Mouse (Mus musculus) heart, embryonic 10.5 days (tissue): ENCODE results near the gene Vmn2r28. TPM values are rescaled to one million over a fixed set of nuclear protein-coding genes. Genes with fewer than 3 reads are reported as not detected.
"Not testable (repeated sequence)": the region's sequence is repeated elsewhere in the genome, so short reads cannot be mapped to it uniquely, and the experiment has no call there.

Source experiments
- DNase-seq: peaks from one replicate; pipeline ENCODE4 v3.0.0-alpha.2; 2017; ENCODE audit warnings: low spot score
- H3K27ac ChIP-seq: fragments of 300-500 bp; sonication (generic); 2 replicates; pipeline ENCODE4 v1.5.1; 2016; ENCODE audit warnings: mild to moderate bottlenecking
- H3K27me3 ChIP-seq: fragments of 300-500 bp; sonication (generic); 2 replicates; pipeline ENCODE4 v1.6.1; 2016; ENCODE audit warnings: mild to moderate bottlenecking; ENCODE audit not compliant: poor library complexity, insufficient read depth, severe bottlenecking
- H3K36me3 ChIP-seq: fragments of 300-500 bp; sonication (generic); 2 replicates; pipeline ENCODE4 v1.6.1; 2016; ENCODE audit warnings: mild to moderate bottlenecking, moderate library complexity
- H3K4me1 ChIP-seq: fragments of 300-500 bp; sonication (generic); 2 replicates; pipeline ENCODE4 v1.6.1; 2016; ENCODE audit warnings: mild to moderate bottlenecking
- H3K4me3 ChIP-seq: fragments of 300-500 bp; sonication (generic); 2 replicates; pipeline ENCODE4 v1.5.1; 2016; ENCODE audit warnings: mild to moderate bottlenecking, moderate library complexity
- H3K9me3 ChIP-seq: fragments of 300-500 bp; sonication (generic); 2 replicates; pipeline ENCODE4 v1.6.1; 2016; ENCODE audit warnings: mild to moderate bottlenecking, moderate library complexity
- WGBS: fragments of 180-500 bp; shearing (Covaris S2); methylation state at CpG from one replicate; pipeline ENCODE4 v1.1.7; 2016; 5-methylcytosine and 5-hydroxymethylcytosine counted together
- polyA plus RNA-seq: library from polyadenylated mRNA; unstranded; fragments of >200 nt; fragmentation: Nextera tagmentation; extraction: Ambion mirVana; gene quantifications from 2 replicates; pipeline ENCODE4 v1.2.1, GENCODE M21; 2016

The Vmn2r28 gene
- not detected in 2 replicates for polyA plus RNA-seq

DNA sequence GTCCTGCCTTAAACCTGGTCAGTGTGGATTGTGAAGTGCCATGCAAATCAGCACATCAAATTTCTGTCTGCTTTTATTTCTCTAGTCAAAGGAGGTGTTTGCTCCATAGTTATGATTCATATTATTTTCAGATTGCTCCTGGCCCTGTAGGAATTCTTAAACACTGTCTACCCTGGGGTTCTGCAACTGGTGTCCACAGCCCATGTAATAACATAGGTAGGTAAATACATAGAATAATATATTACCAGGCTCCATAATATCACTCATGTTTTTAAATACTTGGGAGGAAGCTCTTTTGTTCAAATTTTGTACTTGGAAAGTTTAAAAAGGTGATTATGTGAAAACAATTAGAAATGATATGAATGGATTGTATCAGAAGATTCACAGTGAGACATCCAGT, at the start of gene Vmn2r28:
TSS of gene Vmn2r28 (minus strand) at position 101 of the 400 bp plus-strand sequence.
- not testable (repeated sequence) for H3K9me3 ChIP-seq, H3K27me3 ChIP-seq, DNase-seq, H3K4me1 ChIP-seq, H3K36me3 ChIP-seq, H3K27ac ChIP-seq, H3K4me3 ChIP-seq

DNA sequence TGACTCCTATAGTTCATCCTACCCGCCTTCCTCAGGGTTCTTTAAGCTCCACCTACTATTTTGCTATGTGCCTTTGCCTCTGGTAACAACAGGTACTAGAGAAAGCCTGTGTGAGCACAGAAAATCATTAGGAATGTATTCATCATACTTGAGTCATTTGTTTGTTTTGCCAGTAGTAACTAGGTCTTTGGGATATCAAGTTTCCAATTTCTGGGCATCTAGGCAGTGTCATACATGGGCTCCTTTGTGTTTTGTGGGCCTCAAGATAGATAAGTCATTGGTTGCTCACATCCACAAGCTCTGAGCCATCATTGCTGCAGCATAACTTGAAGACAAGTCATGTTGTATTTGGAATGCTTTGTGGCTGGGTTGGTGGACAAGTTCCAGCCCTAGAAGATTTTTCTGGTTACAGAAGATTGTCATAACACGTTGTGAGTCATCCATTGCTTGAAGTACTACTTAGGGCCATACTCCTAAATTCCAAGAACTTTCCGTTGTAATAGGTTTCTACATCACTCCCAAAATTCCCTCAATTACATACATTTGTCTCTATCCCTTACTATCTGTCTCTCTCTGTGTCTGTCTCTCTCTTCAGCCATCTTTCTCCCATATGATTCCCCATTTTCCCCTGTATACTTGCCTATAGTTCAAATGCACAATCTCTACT, 47.1 kb upstream of the Vmn2r28 start:
- H3K4me1 ChIP-seq, H3K27me3 ChIP-seq, DNase-seq, H3K27ac ChIP-seq, H3K4me3 ChIP-seq, H3K36me3 ChIP-seq: not testable (repeated sequence)
- peaks cover 13% of the 10 kb centered on the region; the same call in 1 of the 2 replicates for H3K9me3 ChIP-seq
- 51% methylated on average over 3 of the region's 3 CpGs for WGBS

DNA sequence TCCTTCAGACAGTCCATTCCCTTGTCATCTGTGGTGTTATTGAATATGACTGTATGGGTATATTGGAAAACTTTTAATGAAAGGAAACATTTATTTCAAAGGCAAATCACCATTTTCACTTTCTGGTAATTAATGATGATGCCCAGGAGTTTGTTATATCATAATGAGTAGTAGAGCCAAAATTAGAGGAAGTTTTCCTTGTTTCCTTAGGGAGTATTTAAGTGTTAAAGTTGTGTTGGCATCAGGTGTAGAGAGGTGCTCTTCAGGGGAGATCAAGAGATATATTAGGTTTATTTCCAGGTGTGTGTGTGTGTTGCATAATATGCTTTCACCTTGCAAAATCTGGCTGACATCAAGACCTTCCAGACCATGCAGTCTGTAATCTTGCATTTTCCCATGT, 37.1 kb downstream of the Vmn2r28 start, which contains the start of gene Vmn1r59:
TSS of gene Vmn1r59 (minus strand) at position 101 of the 400 bp plus-strand sequence.
- H3K4me1 ChIP-seq: no peaks in the 10 kb centered on the region
- no peak for DNase-seq
- H3K4me3 ChIP-seq: no peak within 1 kb of the TSS
- H3K36me3 ChIP-seq: no peaks in the 10 kb centered on the region
- H3K27me3 ChIP-seq: no peaks in the 10 kb centered on the region
- H3K27ac ChIP-seq: no peak within 1 kb of the TSS
- H3K9me3 ChIP-seq: peaks cover 34% of the 10 kb centered on the region

GRCm38 (mm10) chr7:5454011-5454410, 39.7 kb downstream of the Vmn2r28 start:
- H3K4me3 ChIP-seq, H3K4me1 ChIP-seq, H3K27me3 ChIP-seq, DNase-seq, H3K27ac ChIP-seq, H3K36me3 ChIP-seq: not testable (repeated sequence)
- WGBS: 61% methylated on average over 3 of the region's 3 CpGs
- H3K9me3 ChIP-seq: peaks cover 24% of the 10 kb centered on the region

GRCm38 (mm10) chr7:5448627-5449026, 45.1 kb downstream of the Vmn2r28 start:
- no peaks in the 10 kb centered on the region for H3K27me3 ChIP-seq
- H3K36me3 ChIP-seq: no peaks in the 10 kb centered on the region
- no peak overlapping the region for H3K27ac ChIP-seq
- H3K4me3 ChIP-seq: no peak overlapping the region
- H3K4me1 ChIP-seq: no peaks in the 10 kb centered on the region
- H3K9me3 ChIP-seq: peaks cover 3% of the 10 kb centered on the region; the same call in 1 of the 2 replicates
- DNase-seq: no peak

Other genes with a start within 250 kb of the Vmn2r28 start
- gene Gm5065, start 143.4 kb downstream of the Vmn2r28 start, polyA plus RNA-seq: not detected in 2 replicates
- not detected in 2 replicates for gene Nlrp2, start 142.9 kb downstream of the Vmn2r28 start, polyA plus RNA-seq
- not detected in 2 replicates for gene Vmn1r58, start 80.6 kb downstream of the Vmn2r28 start, polyA plus RNA-seq
- gene Vmn1r59, start 37.2 kb downstream of the Vmn2r28 start, polyA plus RNA-seq: not detected in 2 replicates
- gene Vmn1r60, start 53.4 kb upstream of the Vmn2r28 start, polyA plus RNA-seq: not detected in 2 replicates
- gene Vmn1r61, start 119.3 kb upstream of the Vmn2r28 start, polyA plus RNA-seq: not detected in 2 replicates
- gene Vmn1r62, start 179.7 kb upstream of the Vmn2r28 start, polyA plus RNA-seq: not detected in 2 replicates